Mouse (Mus musculus) neural tube, embryonic 12.5 days (tissue): ENCODE data around the gene Rap1gds1. TPM values are rescaled to one million over a fixed set of nuclear protein-coding genes. Genes with fewer than 3 reads are reported as not detected.

Experiments
- polyA plus RNA-seq: library from polyadenylated mRNA; unstranded; fragments of >200 nt; fragmentation: Nextera tagmentation; extraction: Ambion mirVana; gene quantifications from 2 replicates; pipeline ENCODE4 v1.2.1, GENCODE M21; 2016

Rap1gds1 gene
- polyA plus RNA-seq, 1 experiment from 2014 or later = 93.7 TPM

Other genes starting within 250 kb of the Rap1gds1 start
- not detected in 2 replicates for gene Stpg2, start 130.5 kb upstream of the Rap1gds1 start, polyA plus RNA-seq